Mouse (Mus musculus) adrenal gland, postnatal 14 days (tissue): ENCODE measurements around the gene Clec16a. TPM values are rescaled to one million over a fixed set of nuclear protein-coding genes. Genes with fewer than 3 reads are reported as not detected.
A peak's percentile ranks its signal among the peaks of the same experiment; 100 is the strongest.

Source experiments
- DNase-seq: peaks from one replicate; pipeline ENCODE4 v3.0.0; 2021; ENCODE audit warnings: mixed read lengths
- total RNA-seq: library from RNA; stranded (reverse); gene quantifications from 2 replicates; pipeline ENCODE4 v1.2.3, GENCODE M21; 2021

Gene Clec16a
- total RNA-seq, 1 experiment from 2014 or later, result 42.8 TPM

DNA sequence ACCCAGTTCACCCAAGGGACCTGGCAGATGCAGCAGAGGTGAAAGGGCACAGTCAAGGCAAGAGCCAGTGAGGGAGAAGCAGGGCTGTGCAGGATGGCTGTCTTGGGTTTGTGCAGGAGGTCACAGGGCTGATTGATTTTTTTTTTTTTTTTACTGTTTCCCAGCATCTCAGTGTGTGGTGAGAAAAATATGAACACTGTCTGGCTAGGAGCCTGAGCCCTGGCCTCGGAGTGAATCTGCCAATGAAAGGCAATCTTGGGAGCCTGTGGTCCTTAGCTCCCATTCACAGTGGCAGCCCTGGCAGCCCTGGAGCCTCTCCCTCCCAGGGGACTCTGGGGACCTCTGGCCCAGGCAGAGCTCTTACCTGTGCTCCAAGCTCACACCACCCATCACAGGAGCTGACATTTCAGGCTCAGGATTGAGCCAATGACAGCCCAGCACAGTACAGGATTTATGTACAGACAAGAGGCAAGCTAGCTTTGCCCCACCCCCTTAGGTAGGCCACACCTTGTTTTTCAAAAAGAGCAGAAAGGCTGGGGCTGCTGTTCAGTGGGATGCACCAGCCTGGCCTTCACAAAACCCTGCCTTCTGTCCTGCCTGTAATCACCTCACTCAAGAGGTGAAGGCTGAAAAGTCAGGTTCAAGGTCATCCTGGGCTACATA lies 177.9 kb downstream of the Clec16a start:
- no peak for DNase-seq

GRCm38 (mm10) chr16:10723816-10724647 lies 178.9 kb downstream of the Clec16a start:
- DNase-seq, result no peak

DNA sequence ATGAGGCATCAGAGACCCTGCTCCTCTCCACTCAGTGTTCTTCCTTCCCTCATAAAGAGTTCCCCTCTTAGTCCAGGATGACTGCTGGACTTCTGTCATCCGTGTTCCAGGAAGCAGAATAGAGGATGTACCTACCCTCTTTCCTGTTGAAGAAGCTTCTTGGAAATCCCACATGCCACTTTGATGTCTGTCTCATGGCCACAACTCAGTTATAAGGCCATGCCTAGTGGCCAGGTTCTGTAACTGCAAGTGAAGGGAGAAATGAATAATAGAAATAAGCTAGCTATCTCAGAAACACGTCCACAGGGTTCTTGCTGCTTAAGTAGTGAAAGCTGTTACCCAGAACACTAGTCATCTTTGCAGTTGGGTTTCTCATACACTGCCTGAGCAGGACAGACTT lies 180.0 kb downstream of the Clec16a start:
- no peak for DNase-seq

GRCm38 (mm10) chr16:10727630-10728029 lies 182.5 kb downstream of the Clec16a start:
- DNase-seq, result no peak

- DNase-seq, result no peak
Observed at GRCm38 (mm10) chr16:10728886-10729285, 183.7 kb downstream of the Clec16a start.

DNA sequence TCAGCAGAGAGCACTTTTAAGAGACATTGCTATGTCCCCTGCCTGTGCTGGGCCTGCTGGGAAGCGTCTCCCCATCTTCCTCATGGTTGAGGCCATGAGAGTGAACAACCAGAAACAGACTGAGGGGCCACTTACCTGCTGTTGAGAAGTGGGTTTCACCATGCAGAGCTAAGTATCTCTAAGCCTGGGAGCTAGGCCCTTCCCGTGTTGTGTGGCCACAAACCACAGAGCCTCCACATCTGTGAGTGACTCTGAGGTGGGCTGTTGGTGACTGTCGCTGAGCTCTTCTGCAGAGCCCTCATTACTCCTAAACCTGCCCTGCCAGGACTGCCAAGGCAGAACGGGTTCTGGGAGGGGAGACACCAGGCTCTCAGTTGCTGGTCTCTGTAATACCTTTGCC lies 185.8 kb downstream of the Clec16a start:
- no peak for DNase-seq

DNA sequence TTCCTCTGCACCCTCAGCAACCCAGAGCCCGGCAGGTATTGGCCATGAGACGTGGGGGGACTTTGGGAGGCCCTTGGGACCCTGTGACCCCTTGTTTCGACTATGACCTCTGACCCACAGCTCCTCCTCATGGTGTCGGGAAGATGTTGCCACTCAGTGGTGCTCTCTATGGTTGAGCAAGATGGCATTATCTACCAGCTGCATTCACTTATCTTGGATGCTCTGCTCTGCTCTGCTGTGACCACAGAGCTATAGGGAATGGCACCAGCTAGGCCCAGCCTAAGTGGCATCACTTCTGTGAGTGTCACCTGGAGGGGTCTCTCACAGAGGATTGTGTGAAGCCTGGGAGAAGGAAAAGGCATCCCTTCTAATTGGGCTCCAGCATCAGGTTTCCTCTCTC lies 186.6 kb downstream of the Clec16a start:
- DNase-seq, result no peak

- DNase-seq, result no peak
Observed at GRCm38 (mm10) chr16:10732421-10732820, 187.3 kb downstream of the Clec16a start.

- DNase-seq, result peak; percentile 57
Observed at GRCm38 (mm10) chr16:10735781-10736180, 190.6 kb downstream of the Clec16a start.

GRCm38 (mm10) chr16:10736364-10736763 lies 191.2 kb downstream of the Clec16a start:
- no peak for DNase-seq

- DNase-seq, result peak; percentile 59
Observed at GRCm38 (mm10) chr16:10737571-10737970, 192.4 kb downstream of the Clec16a start.

DNA sequence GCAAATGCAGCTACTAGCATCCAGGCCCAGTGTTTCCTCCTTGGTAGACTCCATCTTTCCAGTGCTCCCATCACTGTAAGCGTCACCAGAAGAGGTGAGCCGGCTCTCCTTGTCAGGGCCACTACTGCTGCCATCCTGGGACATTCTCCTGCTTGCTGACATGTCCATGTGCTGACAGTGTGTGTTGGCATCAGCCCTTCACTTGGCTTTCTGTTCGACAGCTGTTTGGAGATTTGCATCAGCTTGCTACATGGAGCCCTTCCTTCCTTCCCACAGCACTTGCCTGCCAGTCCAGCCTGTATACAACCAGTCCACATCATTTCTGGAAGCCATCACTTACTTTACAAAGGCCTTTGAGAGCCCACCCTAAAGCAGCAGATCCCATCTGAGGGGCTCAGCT lies 193.7 kb downstream of the Clec16a start:
- DNase-seq, result no peak

DNA sequence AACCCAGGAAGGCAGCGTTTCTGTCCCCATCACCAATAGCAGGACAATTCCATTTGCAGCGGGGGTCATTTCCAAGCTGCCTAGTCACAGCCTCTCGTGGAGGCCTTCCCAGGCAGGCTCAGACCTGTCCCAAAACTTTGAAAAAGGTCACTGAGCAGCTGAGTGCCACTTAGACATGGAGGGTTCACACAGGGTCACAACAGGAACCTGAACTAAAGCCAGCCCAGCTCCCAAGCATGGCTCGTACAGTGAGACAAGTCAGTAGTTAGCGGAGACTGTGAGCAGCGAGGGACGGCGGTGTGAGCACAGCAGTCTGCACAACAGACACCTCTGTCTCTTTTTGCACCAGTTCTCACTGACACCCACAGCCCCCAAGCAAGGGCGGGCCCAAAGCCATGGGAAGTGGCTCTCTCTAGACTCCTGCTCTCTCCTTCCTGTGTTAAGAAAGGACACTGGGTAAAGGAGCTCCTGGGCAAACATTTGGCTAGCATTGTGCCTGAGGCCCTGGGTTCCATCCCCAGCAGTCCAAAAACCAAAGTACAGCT lies 194.8 kb downstream of the Clec16a start:
- no peak for DNase-seq

GRCm38 (mm10) chr16:10741082-10741481 lies 195.9 kb downstream of the Clec16a start:
- DNase-seq, result peak; percentile 34

DNA sequence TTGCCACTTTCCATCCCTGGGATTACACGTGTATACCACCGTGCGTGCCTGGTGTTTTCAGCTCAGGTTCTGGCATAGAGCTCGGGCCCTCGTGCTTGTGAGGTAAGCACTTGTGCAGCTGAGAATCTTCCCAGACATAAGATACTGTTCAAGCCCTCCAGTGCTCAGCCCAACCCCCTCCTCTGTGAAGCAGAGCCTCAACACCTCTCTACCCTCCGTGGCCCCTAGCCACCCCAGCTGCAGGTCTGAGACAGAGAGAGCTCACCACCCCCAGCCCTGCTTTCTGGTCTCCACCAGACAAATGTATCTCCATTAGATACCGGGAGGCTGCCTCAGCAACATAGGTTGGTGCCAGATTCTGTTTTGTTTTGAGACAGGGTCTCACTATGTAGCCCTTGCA lies 204.1 kb downstream of the Clec16a start:
- no peak for DNase-seq

DNA sequence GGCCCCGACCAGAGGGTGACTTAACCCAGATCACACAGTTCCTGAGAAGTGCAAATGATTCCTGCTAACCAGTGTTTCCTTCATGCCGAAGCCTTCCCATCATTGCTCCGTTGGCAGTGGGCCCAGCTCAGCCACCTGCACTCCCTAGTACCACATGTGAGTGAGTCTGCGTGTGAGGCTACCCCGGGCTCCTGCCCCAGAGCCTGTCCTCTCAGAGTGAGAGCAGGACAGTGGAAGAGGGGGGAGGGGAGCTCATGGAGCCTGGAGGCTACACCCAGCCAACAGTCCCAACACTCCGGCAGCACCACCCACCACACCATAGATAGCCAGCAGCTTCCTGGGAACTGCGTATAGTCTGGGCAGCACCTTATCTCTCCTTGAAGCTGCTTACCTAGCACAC lies 204.7 kb downstream of the Clec16a start:
- DNase-seq, result peak; percentile 29

DNA sequence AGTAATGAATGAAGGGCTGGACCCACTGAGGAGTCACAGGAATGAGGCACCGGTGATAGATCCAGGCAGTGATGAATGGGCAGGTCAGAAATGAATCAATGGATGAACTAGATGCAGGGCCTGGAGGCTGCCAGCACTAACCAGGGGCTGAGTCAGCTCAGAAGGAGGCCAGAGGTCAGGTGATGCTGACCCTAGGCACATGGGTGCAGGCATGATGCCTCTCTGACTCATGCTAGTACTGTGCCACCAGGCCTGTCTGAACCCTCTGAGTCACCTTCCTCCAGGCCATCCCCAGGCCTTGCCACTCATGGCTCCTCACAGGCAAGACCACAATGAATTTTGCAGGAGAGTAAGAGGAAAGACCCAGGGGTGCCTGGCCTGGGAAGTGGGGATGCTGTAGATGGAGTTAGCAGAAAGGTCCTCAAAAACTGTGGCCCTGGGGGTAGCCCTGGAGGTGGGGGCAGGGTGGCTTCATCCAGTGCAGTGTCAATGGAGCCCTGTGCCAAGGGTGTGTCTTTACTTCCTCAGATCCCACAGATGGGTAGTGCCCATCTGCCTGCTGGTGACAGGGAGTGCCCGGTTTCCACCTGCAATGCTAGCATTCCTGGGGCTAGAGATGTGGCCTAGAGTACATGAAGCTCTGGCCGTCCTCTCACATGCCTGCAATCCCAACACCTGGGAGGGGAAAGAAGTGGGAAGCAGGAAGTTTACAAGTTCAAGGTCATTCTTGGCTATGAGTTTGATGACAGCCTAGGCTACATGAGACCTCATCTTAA lies 209.6 kb downstream of the Clec16a start:
- peak; percentile 85 for DNase-seq

DNA sequence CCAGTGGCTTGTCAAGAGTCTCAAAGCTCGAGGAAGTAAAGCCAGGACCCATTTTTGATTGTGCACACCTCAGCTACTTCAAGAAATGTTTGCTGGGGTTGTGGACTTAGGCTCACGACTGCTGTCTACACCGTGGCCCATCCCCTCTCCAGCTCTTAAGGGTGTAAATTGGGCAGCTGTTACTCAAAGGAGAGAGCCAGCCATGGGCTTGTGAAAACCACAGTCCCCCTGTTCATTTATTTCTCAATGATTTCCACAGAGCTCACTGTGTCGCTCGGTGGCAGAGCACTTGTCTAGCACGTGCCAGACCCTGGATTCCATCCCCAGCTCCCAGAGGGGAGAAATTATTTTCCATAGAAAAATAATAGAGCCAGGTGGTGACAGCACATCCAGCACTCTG lies 211.0 kb downstream of the Clec16a start:
- DNase-seq, result no peak

- DNase-seq, result peak; percentile 51
Observed at GRCm38 (mm10) chr16:10761182-10761581, 216.0 kb downstream of the Clec16a start.

GRCm38 (mm10) chr16:10762569-10763180 lies 217.5 kb downstream of the Clec16a start:
- no peak for DNase-seq

GRCm38 (mm10) chr16:10763540-10764264 lies 218.6 kb downstream of the Clec16a start:
- DNase-seq, result no peak
